Mouse (Mus musculus): ENCODE data around the gene Cbx5. TPM values are rescaled to one million over a fixed set of nuclear protein-coding genes. Genes with fewer than 3 reads are reported as not detected.
"Not testable (repeated sequence)": the region's sequence is repeated elsewhere in the genome, so short reads cannot be mapped to it uniquely, and the experiment has no call there.

Cbx5 gene
- 73.2 and 88.5 TPM in 2 replicates for total RNA-seq (2021)
- long read RNA-seq, full-length matches to known transcripts, result 14 of 25 reads
- long read RNA-seq, partial matches to known transcripts, result 2 of 25 reads
- long read RNA-seq, other reads (novel, unspliced or antisense), result 9 of 25 reads

- peak; percentile 97 for DNase-seq
Observed at GRCm38 (mm10) chr15:103239685-103240159, at the start of gene Cbx5. TSS of gene Cbx5 (minus strand) at chr15:103239816.

DNA sequence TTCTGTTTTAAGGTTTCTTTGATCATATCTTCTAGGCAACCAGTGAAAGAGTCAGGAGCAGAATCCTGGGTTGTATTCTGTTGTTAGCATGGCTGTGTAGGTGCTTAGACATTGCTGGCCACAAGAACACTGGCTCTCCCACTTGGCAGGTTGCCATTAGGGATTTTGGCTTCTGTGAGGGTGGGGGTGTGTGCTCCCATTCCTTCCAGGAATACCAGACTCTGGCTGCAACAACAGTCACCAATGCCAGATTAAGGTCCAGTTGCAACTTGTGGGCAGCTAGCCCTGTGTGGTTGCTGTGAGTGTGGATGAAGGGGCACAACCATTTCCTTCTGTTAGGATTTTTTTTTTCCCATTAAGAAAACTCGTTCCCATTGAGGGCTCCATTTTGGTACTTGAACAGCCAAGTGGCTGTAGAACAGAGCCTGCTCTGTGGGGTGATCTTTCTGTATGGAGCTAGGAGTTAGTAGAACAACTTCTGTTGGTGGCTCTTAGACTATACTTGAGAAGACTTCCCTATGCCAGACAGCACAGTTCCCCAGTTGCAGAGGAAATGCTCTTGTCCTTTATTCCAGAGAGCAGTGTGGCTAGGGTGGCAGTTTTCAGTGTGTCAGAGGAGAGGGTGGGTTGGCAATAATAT, 46.3 kb upstream of the Cbx5 start:
- DNase-seq, result peak; percentile 38

DNA sequence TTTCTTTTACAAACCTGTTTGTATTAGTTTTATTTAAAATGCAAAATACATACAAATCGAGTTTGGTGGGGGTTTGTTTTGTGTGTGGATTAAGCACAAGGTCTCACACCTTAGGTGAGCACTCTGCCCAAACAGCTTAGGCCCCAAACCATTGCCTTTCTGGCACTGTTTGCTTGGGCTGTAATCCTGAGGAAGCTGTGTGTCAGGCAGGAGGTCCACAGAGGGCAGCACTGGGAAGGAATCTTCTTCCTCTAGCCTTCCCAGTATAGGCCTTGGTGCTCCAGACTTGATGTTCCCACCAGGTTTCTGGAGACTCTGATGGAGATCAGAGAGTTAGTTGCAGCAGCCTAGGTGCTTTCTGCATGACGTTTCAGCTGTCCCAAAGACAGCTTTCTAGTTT, 45.0 kb upstream of the Cbx5 start:
- no peak for DNase-seq

DNA sequence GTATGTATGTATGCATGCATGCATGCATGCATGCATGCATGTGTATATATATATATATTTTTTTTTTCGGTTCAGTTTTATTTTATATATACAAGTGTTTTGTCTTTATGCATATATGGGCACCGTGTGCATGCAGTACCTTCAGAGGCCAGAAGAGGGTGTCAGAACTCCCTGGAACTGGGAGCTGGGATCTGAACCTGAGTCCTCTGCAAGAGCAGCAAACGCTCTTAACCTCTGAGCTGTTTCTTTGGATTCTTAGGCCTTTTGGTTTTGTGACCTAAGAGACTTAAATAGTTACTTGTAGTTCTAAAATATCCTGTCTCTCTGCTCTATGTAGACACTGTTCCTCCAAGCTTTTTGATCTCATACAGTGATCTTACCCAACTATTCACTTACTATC, 44.5 kb upstream of the Cbx5 start:
- DNase-seq, result peak; percentile 53

- no peak for DNase-seq
Observed at GRCm38 (mm10) chr15:103281465-103282205, 42.0 kb upstream of the Cbx5 start.

DNA sequence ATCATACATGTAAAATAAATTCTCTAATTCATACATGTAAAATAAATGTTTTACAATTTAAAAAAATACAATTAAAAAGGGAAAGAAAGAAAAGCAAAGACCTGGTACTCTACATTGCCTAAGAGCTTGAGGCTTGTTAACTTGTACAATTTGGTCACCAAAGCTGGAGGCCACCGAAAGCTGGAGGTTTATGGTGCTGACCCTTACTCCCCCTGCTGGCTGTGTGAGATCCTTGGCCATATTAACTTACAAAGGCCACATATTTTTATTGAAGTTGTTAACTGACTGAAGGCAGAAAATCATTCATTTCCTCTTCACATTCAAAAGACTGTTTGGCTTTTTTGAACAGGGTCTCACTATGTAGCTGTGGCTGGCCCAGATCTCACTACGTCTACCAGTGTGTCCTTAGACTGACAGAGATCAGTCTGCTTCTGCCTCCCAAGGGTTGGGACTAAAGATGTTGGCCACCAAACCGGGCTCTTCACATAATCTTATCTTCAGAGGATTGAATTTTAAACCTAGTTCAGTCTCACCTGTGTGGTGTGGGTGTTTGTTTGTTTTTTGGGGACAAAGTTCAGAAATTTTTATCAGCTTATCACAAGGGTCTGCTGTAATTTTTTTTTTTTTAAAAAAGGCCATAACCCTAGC, 41.3 kb upstream of the Cbx5 start:
- no peak for DNase-seq

DNA sequence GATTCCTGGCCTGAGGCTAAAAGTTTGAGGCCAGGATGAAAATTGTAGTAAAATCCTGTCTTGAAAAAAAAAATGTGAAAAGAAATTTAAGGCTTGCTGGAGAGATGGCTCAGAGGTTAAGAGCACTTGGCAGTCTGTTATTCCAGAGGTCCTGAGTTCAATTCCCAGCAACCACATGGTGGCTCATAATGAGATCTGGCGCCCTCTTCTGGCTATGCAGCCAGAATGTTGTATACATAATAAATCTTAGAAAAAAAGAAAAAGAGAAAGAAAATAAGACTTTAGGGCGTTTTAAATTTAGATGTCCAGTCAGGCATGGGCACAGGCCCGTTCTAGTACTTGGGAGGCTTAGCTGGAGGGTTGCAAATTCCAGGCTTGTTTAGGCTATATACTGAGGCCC, 40.1 kb upstream of the Cbx5 start:
- DNase-seq, result peak; percentile 32

GRCm38 (mm10) chr15:103277949-103278348, 38.3 kb upstream of the Cbx5 start:
- no peak for DNase-seq

DNA sequence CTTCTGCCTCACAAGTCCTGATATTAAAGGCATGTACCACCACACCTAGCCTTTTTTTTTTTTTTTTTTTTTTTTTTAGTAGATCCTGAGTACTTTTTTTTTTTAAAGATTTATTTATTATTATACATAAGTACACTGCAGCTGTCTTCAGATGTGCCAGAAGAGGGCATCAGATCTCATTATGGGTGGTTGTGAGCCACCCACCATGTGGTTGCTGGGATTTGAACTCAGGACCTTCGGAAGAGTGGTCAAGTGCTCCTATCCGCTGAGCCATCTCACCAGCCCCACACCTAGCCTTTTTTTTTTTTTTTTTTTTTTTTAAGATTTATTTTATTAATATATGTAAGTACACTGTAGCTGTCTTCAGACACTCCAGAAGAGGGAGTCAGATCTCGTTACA, 36.3 kb upstream of the Cbx5 start:
- not testable (repeated sequence) for DNase-seq

DNA sequence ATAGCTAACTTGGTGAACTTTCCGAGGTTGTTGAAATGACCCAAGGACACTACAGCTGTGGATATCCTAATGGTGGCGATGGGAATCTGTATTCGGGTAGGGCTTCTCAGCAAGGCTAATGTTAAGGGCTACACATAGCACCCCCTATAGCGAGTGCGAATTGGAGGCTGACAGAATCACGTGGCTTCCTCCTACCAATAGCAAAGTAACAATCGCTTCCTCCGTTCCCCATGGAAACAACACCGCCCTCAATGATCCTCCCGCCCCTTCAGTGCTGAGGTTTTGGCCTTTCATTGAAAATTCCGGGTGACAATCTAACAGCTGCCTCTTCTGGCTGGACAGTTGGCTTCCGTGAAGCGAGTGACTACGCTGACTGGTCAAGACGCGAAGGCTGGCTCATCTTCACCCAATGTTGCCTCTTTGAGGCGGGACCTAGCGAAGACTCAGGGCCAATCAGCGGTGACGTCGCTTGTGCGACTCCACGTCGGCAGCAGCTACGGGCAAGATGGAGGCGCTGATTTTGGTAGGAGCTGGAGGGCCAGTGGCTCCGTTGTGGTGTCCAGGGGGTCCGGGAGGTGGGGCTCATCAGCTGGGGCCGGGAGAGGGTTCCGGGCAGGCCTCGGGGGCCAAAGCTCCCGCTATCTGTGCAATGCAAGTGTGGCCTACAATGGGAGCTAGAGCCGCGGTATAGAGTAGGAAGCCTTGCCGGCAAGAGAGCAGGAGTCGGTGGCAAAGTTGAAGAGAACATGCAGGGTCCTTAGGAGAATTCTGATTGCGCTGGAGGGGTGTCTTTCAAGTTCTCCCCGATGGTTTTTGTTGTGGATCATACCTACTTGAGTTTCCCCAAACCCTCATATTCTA, 33.0 kb upstream of the Cbx5 start, which contains the start of gene Copz1:
Gene Copz1 (plus strand): TSS at position 296 of the 861 bp plus-strand sequence.
- peak; percentile 91 for DNase-seq

DNA sequence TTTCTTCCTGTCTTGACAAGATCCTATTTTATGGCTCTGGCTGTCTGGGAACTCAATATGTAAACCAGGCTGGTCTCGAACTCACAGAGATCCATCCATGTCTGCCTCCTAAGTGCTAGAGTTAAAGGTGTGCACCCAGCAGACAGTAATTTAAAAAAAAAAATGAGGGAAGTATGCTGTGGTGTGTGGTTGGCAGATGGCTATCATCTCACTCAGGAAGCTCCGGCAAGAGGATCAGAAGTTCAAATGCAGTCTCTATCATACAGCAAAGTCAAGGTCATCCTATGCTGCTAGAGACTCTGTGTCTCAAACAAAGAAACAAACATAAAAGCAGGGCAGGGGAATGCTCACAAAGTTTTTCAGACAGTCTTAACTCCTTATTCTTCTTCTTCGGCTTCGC, 29.3 kb upstream of the Cbx5 start:
- no peak for DNase-seq

DNA sequence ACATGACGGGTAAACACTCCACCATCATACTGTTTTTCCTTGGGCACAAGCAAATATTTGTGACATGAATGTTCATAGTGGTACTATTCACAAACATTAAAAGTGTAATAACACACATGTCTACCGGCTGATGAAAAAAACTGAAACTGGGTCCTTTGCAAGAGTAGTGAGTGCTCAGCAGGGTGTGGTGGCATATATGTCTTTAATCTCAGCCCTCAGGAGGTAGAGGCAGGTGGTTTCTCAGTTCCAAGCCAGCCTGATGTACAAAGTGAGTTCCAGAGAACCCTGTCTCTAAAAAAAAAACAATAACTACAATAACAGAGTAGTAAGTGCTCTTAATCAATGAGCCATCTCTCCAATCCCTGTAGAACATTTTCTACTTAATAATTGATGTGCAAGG, 25.2 kb upstream of the Cbx5 start:
- no peak for DNase-seq

DNA sequence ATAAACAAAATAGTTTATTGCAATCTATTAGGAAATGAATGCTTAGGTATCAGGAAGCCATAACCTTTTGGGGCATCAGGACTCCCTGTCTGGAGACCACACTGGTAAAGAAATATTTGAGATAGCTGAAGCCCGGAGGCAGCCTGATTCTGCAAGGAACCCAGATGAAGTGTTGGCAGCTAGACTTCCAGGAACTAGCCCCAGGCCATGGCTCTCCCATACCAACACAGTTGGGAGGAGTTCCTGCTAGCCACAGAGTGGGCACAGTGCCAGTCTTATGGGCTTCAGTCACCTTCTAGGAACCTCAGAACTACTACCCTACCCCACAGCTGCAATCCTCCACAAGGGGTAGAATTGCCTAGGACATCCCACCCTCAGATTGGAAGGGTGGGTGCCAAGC, 20.4 kb upstream of the Cbx5 start:
- no peak for DNase-seq

- no peak for DNase-seq
Observed at GRCm38 (mm10) chr15:103259162-103259561, 19.5 kb upstream of the Cbx5 start.

DNA sequence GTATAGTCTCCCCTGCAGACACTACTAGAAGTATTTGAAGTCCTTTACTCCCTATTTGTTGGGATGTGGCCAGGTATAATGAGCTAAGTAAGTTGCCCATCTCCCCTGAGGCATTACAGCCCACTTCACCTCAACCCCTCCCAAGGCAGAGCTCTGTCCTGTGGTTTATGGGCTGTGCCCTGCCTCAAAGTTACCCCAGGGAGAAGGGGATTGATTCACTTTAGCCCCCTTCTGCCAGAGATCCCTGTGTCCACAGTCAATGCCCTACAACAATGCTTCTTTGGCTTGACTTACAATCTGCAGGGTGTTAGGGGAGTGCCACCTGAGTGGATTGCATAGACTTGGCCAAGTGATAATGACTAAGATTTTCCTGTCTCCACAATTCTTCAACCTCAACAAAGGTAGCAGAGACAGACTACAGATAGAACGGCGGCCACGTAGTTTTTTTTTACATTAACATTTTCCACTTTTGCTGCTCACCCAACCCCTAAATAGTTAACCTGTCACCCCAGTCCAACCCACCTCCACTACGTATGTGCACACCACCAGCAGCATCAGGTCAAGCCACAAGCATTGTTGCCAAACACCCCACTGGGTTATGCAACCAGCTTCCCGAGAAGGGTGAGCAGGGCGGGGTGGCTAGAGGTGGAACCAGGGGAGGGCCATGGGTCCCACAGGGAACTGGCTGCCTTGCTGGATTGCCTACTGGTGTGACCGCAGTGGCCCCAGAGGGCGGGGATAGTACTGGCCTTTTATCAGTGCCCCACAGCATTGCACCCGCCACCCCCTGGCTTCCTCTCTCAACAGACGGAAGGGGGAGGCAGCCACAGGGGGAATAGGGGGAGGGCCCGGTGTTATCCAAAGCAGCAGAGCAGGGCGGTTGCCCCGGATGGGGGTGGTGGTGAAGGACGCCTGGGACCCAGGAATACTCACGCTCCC, 18.4 kb upstream of the Cbx5 start, which contains the start of gene Nfe2:
Gene Nfe2 (minus strand): TSS at position 614 of the 939 bp plus-strand sequence.
- DNase-seq, result peak; percentile 71

DNA sequence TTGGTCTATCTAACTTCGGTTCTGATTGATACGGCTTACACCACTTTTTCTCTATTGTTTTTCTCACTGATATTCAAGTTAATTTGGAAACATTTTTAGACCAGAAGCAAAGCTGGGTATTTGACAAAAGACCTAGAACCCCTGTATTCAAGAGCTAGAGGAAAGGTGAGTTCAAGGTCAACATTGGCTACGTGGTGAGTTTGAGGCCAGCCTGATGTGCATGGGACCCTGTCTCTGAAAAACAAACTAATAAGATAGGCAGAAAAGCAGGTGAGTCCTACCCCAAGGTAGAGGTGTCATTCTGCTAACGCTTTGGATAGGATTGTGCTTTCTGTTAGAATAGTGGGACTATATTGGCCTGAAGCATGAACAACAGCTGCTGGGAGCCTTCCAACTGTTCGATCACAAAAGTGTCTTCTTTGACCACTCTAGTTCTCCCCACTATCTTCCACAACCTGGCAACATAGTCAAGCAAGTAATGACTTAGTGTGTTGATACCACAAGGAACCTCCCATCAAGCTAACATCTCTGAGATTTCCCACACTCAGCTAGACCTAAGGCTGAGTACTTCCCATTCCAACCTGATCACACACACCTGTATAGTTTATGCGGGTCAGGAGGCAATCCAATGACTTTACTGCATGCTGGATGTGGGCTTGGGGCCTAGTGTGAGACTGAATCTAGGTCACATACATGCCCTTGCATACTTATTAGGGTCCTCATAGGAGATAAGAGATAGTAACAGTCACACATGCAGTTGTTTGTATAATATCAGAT, 16.8 kb upstream of the Cbx5 start:
- DNase-seq, result no peak

GRCm38 (mm10) chr15:103255169-103255568, 15.6 kb upstream of the Cbx5 start:
- peak; percentile 55 for DNase-seq

DNA sequence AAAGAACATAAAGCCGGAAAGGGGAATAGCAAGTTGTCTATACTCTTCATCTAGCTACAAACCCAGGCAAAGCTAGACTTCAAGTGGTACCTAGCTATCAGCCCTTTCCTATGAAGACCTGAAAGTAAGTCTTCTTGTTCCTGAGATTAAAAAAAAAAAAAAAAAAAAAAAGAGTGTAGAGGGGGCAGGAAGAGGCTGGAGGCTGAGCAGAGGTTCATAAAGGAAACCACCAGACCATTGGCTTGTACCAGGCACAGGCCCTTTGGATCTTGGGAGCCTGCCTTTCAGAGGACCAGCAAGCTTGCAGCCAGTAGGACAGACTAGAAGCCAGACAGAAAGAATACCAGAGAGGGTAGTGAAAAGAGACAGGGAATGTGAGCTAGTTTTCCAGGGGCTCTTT, 13.7 kb upstream of the Cbx5 start:
- no peak for DNase-seq

DNA sequence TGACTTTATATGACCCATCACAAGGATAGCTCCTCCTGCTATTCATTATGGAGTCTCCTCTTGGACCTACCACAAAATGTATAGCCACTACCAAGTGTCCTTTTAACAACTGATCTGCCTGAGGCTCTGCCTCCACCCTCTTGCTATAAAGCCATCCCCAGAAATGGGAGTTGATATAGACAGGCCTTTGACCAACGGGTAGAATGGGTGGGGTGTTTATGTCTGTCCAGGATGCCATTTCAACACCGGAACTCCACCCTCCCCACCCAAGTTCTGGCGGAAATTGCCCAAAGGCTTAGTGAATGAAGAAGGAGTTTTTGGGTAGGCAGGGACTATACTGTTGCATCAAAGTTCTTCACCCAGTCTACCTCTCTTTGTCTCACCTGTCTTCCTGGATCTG, 13.0 kb upstream of the Cbx5 start:
- DNase-seq, result no peak

DNA sequence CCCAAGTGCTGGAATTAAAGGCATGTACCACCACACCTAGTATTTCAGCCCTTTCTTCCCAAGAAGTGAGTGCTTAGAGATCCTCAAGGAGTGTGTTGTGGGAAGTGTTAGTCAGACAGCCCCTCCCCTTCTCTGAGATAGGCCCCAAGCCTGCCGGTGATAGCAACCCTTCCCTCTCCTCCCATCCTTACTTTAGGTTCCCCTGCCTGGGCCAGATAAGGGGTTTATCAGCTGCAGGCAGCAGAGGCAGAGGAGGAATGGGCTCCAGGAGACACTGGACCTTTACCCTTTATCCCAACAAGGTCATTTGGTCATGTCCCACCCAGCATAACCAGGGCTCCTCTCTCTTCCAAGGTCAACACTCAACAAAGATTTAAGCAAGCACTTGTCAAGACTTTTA, 12.0 kb upstream of the Cbx5 start:
- no peak for DNase-seq

All from adrenal gland, postnatal 25 days (tissue).